Mouse (Mus musculus): ENCODE measurements around the gene Rbfox1. TPM values are rescaled to one million over a fixed set of nuclear protein-coding genes. Genes with fewer than 3 reads are reported as not detected.
A peak's percentile ranks its signal among the peaks of the same experiment; 100 is the strongest.

The Rbfox1 gene
- polyA plus RNA-seq, 1 experiment from 2014 or later: 14.6 TPM

- H3K4me3 ChIP-seq: no peak overlapping the region
- H3K9me3 ChIP-seq: no peaks in the 10 kb centered on the region
- no peak for DNase-seq (ENCODE audit: low spot score)
- no peaks in the 10 kb centered on the region for H3K27me3 ChIP-seq (ENCODE audit: insufficient read depth, poor library complexity, severe bottlenecking)
- H3K4me1 ChIP-seq (replicated peaks): no peaks in the 10 kb centered on the region
- no peaks in the 10 kb centered on the region for H3K36me3 ChIP-seq
- H3K27ac ChIP-seq: no peak overlapping the region
- 83% methylated on average over 5 of the region's 5 CpGs for WGBS
These were observed 415.0 kb downstream of the Rbfox1 start for GRCm38 (mm10) chr16:6300112-6300511.

GRCm38 (mm10) chr16:6303082-6303481 lies 417.9 kb downstream of the Rbfox1 start:
- H3K27ac ChIP-seq: no peak overlapping the region
- no peak for DNase-seq (ENCODE audit: low spot score)
- no peak overlapping the region for H3K4me3 ChIP-seq
- no peaks in the 10 kb centered on the region for H3K9me3 ChIP-seq
- no peaks in the 10 kb centered on the region for H3K27me3 ChIP-seq (ENCODE audit: insufficient read depth, poor library complexity, severe bottlenecking)
- 74% methylated on average over 1 of the region's 1 CpGs for WGBS
- H3K36me3 ChIP-seq: no peaks in the 10 kb centered on the region
- no peaks in the 10 kb centered on the region for H3K4me1 ChIP-seq (replicated peaks)

- DNase-seq (ENCODE audit: low spot score): no peak
- Histone ChIP-seq H3K4me1 (replicated peaks) (no peaks in the 10 kb centered on the region), H3K36me3 (no peaks in the 10 kb centered on the region), H3K27me3 (ENCODE audit: insufficient read depth, poor library complexity, severe bottlenecking) (no peaks in the 10 kb centered on the region), H3K9me3 (no peaks in the 10 kb centered on the region), H3K27ac (no peak overlapping the region), H3K4me3 (no peak overlapping the region)
These were observed 424.8 kb downstream of the Rbfox1 start for GRCm38 (mm10) chr16:6309940-6310339.

- no peaks in the 10 kb centered on the region for H3K36me3 ChIP-seq
- H3K27me3 ChIP-seq (ENCODE audit: insufficient read depth, poor library complexity, severe bottlenecking): no peaks in the 10 kb centered on the region
- no peak overlapping the region for H3K4me3 ChIP-seq
- no peaks in the 10 kb centered on the region for H3K4me1 ChIP-seq (replicated peaks)
- no peak for DNase-seq (ENCODE audit: low spot score)
- H3K27ac ChIP-seq: no peak overlapping the region
- WGBS: 88% methylated on average over 18 of the region's 18 CpGs
- H3K9me3 ChIP-seq: no peaks in the 10 kb centered on the region
These were observed 425.9 kb downstream of the Rbfox1 start for GRCm38 (mm10) chr16:6310744-6311678.

GRCm38 (mm10) chr16:6313689-6314088 lies 428.5 kb downstream of the Rbfox1 start:
- WGBS: 79% methylated on average over 6 of the region's 6 CpGs
- H3K27me3 ChIP-seq (ENCODE audit: insufficient read depth, poor library complexity, severe bottlenecking): no peaks in the 10 kb centered on the region
- no peaks in the 10 kb centered on the region for H3K9me3 ChIP-seq
- no peak overlapping the region for H3K27ac ChIP-seq
- no peaks in the 10 kb centered on the region for H3K36me3 ChIP-seq
- no peak for DNase-seq (ENCODE audit: low spot score)
- no peaks in the 10 kb centered on the region for H3K4me1 ChIP-seq (replicated peaks)
- no peak overlapping the region for H3K4me3 ChIP-seq

- Histone ChIP-seq H3K4me1 (replicated peaks) (no peaks in the 10 kb centered on the region), H3K27me3 (ENCODE audit: insufficient read depth, poor library complexity, severe bottlenecking) (no peaks in the 10 kb centered on the region), H3K27ac (no peak overlapping the region), H3K9me3 (no peaks in the 10 kb centered on the region), H3K36me3 (no peaks in the 10 kb centered on the region), H3K4me3 (no peak overlapping the region)
- WGBS: 64% methylated on average over 1 of the region's 1 CpGs
- DNase-seq (ENCODE audit: low spot score): no peak
These were observed 439.7 kb downstream of the Rbfox1 start for GRCm38 (mm10) chr16:6324832-6325231.

- H3K4me3 ChIP-seq: no peak overlapping the region
- H3K27me3 ChIP-seq (ENCODE audit: insufficient read depth, poor library complexity, severe bottlenecking): no peaks in the 10 kb centered on the region
- no peak overlapping the region for H3K27ac ChIP-seq
- no peaks in the 10 kb centered on the region for H3K9me3 ChIP-seq
- H3K36me3 ChIP-seq: no peaks in the 10 kb centered on the region
- no peaks in the 10 kb centered on the region; the same call in 1 of the 2 replicates for H3K4me1 ChIP-seq (replicated peaks)
- no peak for DNase-seq (ENCODE audit: low spot score)
- WGBS: 71% methylated on average over 10 of the region's 10 CpGs
These were observed 446.3 kb downstream of the Rbfox1 start for GRCm38 (mm10) chr16:6331400-6331939.

- DNase-seq (ENCODE audit: low spot score): no peak
- no peaks in the 10 kb centered on the region for H3K27me3 ChIP-seq (ENCODE audit: insufficient read depth, poor library complexity, severe bottlenecking)
These were observed 448.1 kb downstream of the Rbfox1 start for GRCm38 (mm10) chr16:6333273-6333672.

GRCm38 (mm10) chr16:6348103-6348502 lies 462.9 kb downstream of the Rbfox1 start:
- H3K9me3 ChIP-seq: no peaks in the 10 kb centered on the region
- peaks cover 15% of the 10 kb centered on the region for H3K4me1 ChIP-seq (replicated peaks)
- no peaks in the 10 kb centered on the region for H3K36me3 ChIP-seq
- no peak for DNase-seq (ENCODE audit: low spot score)
- peak overlapping the region; percentile 50 for H3K4me3 ChIP-seq
- peaks cover 49% of the 10 kb centered on the region for H3K27me3 ChIP-seq (ENCODE audit: insufficient read depth, poor library complexity, severe bottlenecking)
- 33% methylated on average over 9 of the region's 9 CpGs for WGBS
- H3K27ac ChIP-seq: peak overlapping the region; percentile 53; the same call in 1 of the 2 replicates

More at GRCm38 (mm10) chr16:6333273-6333672, 448.1 kb downstream of the Rbfox1 start:
- no peak overlapping the region for H3K4me3 ChIP-seq
- no peaks in the 10 kb centered on the region; the same call in 1 of the 2 replicates for H3K4me1 ChIP-seq (replicated peaks)
- no peaks in the 10 kb centered on the region for H3K36me3 ChIP-seq
- H3K27ac ChIP-seq: no peak overlapping the region
- 78% methylated on average over 2 of the region's 2 CpGs for WGBS
- H3K9me3 ChIP-seq: no peaks in the 10 kb centered on the region

- peaks cover 15% of the 10 kb centered on the region for H3K4me1 ChIP-seq (replicated peaks)
- H3K27me3 ChIP-seq (ENCODE audit: insufficient read depth, poor library complexity, severe bottlenecking): peaks cover 49% of the 10 kb centered on the region
- H3K4me3 ChIP-seq: peak overlapping the region; percentile 50
- WGBS: under 1% methylated on average over 41 of the region's 41 CpGs
- H3K36me3 ChIP-seq: no peaks in the 10 kb centered on the region
- no peaks in the 10 kb centered on the region for H3K9me3 ChIP-seq
- H3K27ac ChIP-seq: peak overlapping the region; percentile 53; the same call in 1 of the 2 replicates
- peak; percentile 62 for DNase-seq (ENCODE audit: low spot score)
These were observed 463.6 kb downstream of the Rbfox1 start for GRCm38 (mm10) chr16:6348581-6349241.

GRCm38 (mm10) chr16:6349381-6349780 lies 464.2 kb downstream of the Rbfox1 start:
- no peaks in the 10 kb centered on the region for H3K36me3 ChIP-seq
- DNase-seq (ENCODE audit: low spot score): peak; percentile 4
- no peaks in the 10 kb centered on the region for H3K9me3 ChIP-seq
- H3K27ac ChIP-seq: no peak overlapping the region
- H3K4me1 ChIP-seq (replicated peaks): peaks cover 15% of the 10 kb centered on the region
- peak overlapping the region; percentile 50 for H3K4me3 ChIP-seq
- H3K27me3 ChIP-seq (ENCODE audit: insufficient read depth, poor library complexity, severe bottlenecking): peaks cover 49% of the 10 kb centered on the region
- WGBS: 31% methylated on average over 16 of the region's 16 CpGs

- no peak overlapping the region for H3K4me3 ChIP-seq
- no peak for DNase-seq (ENCODE audit: low spot score)
- no peaks in the 10 kb centered on the region for H3K36me3 ChIP-seq
- peaks cover 49% of the 10 kb centered on the region for H3K27me3 ChIP-seq (ENCODE audit: insufficient read depth, poor library complexity, severe bottlenecking)
- WGBS: 90% methylated on average over 11 of the region's 11 CpGs
- H3K4me1 ChIP-seq (replicated peaks): peaks cover 15% of the 10 kb centered on the region
- H3K27ac ChIP-seq: no peak overlapping the region
- H3K9me3 ChIP-seq: no peaks in the 10 kb centered on the region
These were observed 465.1 kb downstream of the Rbfox1 start for GRCm38 (mm10) chr16:6350256-6350655.

GRCm38 (mm10) chr16:6353191-6353590 lies 468.0 kb downstream of the Rbfox1 start:
- peaks cover 29% of the 10 kb centered on the region for H3K27me3 ChIP-seq (ENCODE audit: insufficient read depth, poor library complexity, severe bottlenecking)
- no peaks in the 10 kb centered on the region for H3K36me3 ChIP-seq
- no peaks in the 10 kb centered on the region for H3K9me3 ChIP-seq
- no peak overlapping the region for H3K27ac ChIP-seq
- 84% methylated on average over 5 of the region's 5 CpGs for WGBS
- H3K4me3 ChIP-seq: no peak overlapping the region
- DNase-seq (ENCODE audit: low spot score): no peak
- H3K4me1 ChIP-seq (replicated peaks): peaks cover 14% of the 10 kb centered on the region

Data from hindbrain, embryonic 10.5 days (tissue).